ENCODE assay signal across 17 mouse cellular contexts in the genomic region with DNA sequence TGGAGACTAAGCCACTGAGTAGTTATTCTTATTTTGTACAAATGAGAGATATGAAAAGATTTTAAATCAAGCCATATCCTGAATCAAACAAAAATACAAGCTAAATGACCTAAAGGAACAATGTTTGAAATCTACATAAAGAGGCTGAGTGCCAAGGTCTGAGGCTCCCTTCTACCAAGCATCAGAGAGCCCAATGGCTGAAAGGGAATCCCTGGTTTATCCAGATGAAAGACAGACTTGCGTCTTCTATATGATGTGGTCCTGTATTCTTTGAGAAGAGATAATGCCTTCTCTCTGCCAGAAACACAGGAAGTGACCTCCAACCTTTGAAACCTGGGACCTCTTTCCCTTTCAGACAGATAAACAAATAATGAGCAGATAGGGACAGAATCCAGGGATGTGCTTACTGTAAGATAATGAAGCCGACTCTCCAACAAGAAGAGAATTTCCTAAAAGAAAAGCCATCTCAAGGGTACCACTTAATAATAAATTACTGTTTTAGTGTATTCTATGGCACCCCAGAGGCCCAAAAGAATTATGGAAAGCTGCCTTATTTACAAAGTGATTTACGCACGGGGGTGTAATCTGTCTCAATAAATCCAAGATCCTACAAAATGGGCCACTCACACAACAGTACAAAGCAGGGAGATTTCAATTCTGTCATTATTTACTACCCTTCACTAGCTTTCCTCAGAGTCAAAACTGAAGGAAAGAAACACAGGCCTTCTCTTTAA.
DNase-seq lines count a peak whose midpoint lies in the region; ATAC-seq and TF ChIP-seq lines count a peak whose summit lies in the region.
"Had no signal": no experiment of that assay in that cellular context is flagged by ENCODE, and none has a peak within 500 bp of the region (broad histone marks: within the 10 kb centered on the region; RNA-seq: fewer than 3 reads in every experiment).

No protein-coding gene starts in this region.

- no peak overlapping the region for H3K4me2 ChIP-seq in hindbrain, embryonic 12.5 days (replicated peaks)
- no peak overlapping the region for H3K4me2 ChIP-seq in hindbrain, embryonic 11.5 days (replicated peaks; ENCODE audit: low read depth, low read length)
- no peak overlapping the region for H3K4me2 ChIP-seq in midbrain, embryonic 13.5 days (replicated peaks)
- no peak overlapping the region for H3K4me2 ChIP-seq in midbrain, postnatal 0 days (ENCODE audit: low read depth, low read length, poor library complexity, severe bottlenecking)
- peak overlapping the region; percentile 19; the same call in 1 of the 2 replicates for H3K4me2 ChIP-seq in neural tube, embryonic 12.5 days (replicated peaks)
- H3K4me2 ChIP-seq: embryonic facial prominence, embryonic 15.5 days; heart, embryonic 11.5 days; liver, embryonic 13.5 days; stomach, embryonic 15.5 days had no signal

- no peak overlapping the region for H3K9ac ChIP-seq in hindbrain, embryonic 12.5 days
- no peak overlapping the region for H3K9ac ChIP-seq in hindbrain, embryonic 11.5 days (ENCODE audit: low read depth, low read length)
- no peak overlapping the region for H3K9ac ChIP-seq in midbrain, embryonic 13.5 days (replicated peaks)
- H3K9ac ChIP-seq in midbrain, postnatal 0 days (replicated peaks; ENCODE audit: low read length, poor library complexity, severe bottlenecking) = no peak overlapping the region
- no peak overlapping the region for H3K9ac ChIP-seq in neural tube, embryonic 12.5 days
- H3K9ac ChIP-seq: embryonic facial prominence, embryonic 15.5 days; liver, embryonic 13.5 days; stomach, embryonic 15.5 days had no signal

- no peak overlapping the region for H3K27ac ChIP-seq in hindbrain, embryonic 12.5 days
- H3K27ac ChIP-seq in hindbrain, embryonic 11.5 days (ENCODE audit: low read depth, low read length) = no peak overlapping the region
- 0 out of 2 replicates have a peak overlapping the region, but pooled peaks have one; percentile 9 for H3K27ac ChIP-seq in midbrain, embryonic 13.5 days
- H3K27ac ChIP-seq in midbrain, postnatal 0 days (ENCODE audit: low read depth, low read length) = no peak overlapping the region
- H3K27ac ChIP-seq in neural tube, embryonic 12.5 days = no peak overlapping the region
- H3K27ac ChIP-seq: embryonic facial prominence, embryonic 15.5 days; left cerebral cortex, adult 2 months; liver, embryonic 13.5 days; stomach, embryonic 15.5 days had no signal

- H3K36me3 ChIP-seq in hindbrain, embryonic 12.5 days = no peaks in the 10 kb centered on the region
- no peaks in the 10 kb centered on the region for H3K36me3 ChIP-seq in hindbrain, embryonic 11.5 days (ENCODE audit: control insufficient read depth, insufficient read depth, low read length)
- no peaks in the 10 kb centered on the region for H3K36me3 ChIP-seq in midbrain, embryonic 13.5 days
- no peaks in the 10 kb centered on the region for H3K36me3 ChIP-seq in midbrain, postnatal 0 days (ENCODE audit: insufficient read depth, low read length)
- H3K36me3 ChIP-seq in neural tube, embryonic 12.5 days = no peaks in the 10 kb centered on the region
- H3K36me3 ChIP-seq: embryonic facial prominence, embryonic 15.5 days; forebrain, embryonic 10.5 days; liver, embryonic 13.5 days; stomach, embryonic 15.5 days had no signal

- ATAC-seq in hindbrain, embryonic 12.5 days (ENCODE audit: low FRiP score) = peak; percentile 26
- no peak for ATAC-seq in hindbrain, embryonic 11.5 days (ENCODE audit: low FRiP score)
- no peak for ATAC-seq in midbrain, embryonic 13.5 days
- ATAC-seq in midbrain, postnatal 0 days (ENCODE audit: low FRiP score) = no peak
- peak; percentile 87 for ATAC-seq in neural tube, embryonic 12.5 days (ENCODE audit: low FRiP score, low read depth)

- H3K4me1 ChIP-seq in hindbrain, embryonic 12.5 days = peaks cover 3% of the 10 kb centered on the region; the same call in 1 of the 2 replicates
- H3K4me1 ChIP-seq in hindbrain, embryonic 11.5 days (replicated peaks; ENCODE audit: control insufficient read depth, insufficient read depth, low read length) = no peaks in the 10 kb centered on the region
- H3K4me1 ChIP-seq in midbrain, embryonic 13.5 days (replicated peaks) = peaks cover 14% of the 10 kb centered on the region
- no peaks in the 10 kb centered on the region for H3K4me1 ChIP-seq in midbrain, postnatal 0 days (ENCODE audit: insufficient read depth, low read length)
- peaks cover 7% of the 10 kb centered on the region; the same call in 1 of the 2 replicates for H3K4me1 ChIP-seq in neural tube, embryonic 12.5 days
- H3K4me1 ChIP-seq: embryonic facial prominence, embryonic 15.5 days; liver, embryonic 13.5 days; stomach, embryonic 15.5 days had no signal

- intact Hi-C loops in left cerebral cortex, postnatal 36 days (cut with DNase I) = no loop called here
- intact Hi-C loops in heart, postnatal 14 days (cut with DNase I) = no loop called here

- 68% methylated on average over 4 of the region's 4 CpGs for WGBS in hindbrain, embryonic 12.5 days
- 77% methylated on average over 4 of the region's 4 CpGs for WGBS in hindbrain, embryonic 11.5 days
- WGBS in midbrain, embryonic 13.5 days = 48% methylated on average over 4 of the region's 4 CpGs
- 40% methylated on average over 4 of the region's 4 CpGs for WGBS in midbrain, postnatal 0 days
- 38% methylated on average over 4 of the region's 4 CpGs for WGBS in neural tube, embryonic 12.5 days

- no peaks in the 10 kb centered on the region for H3K27me3 ChIP-seq in hindbrain, embryonic 12.5 days
- no peaks in the 10 kb centered on the region for H3K27me3 ChIP-seq in hindbrain, embryonic 11.5 days (ENCODE audit: control insufficient read depth, insufficient read depth, low read length)
- no peaks in the 10 kb centered on the region for H3K27me3 ChIP-seq in midbrain, embryonic 13.5 days
- no peaks in the 10 kb centered on the region for H3K27me3 ChIP-seq in midbrain, postnatal 0 days (ENCODE audit: insufficient read depth, low read length)
- no peaks in the 10 kb centered on the region for H3K27me3 ChIP-seq in neural tube, embryonic 12.5 days (replicated peaks)
- H3K27me3 ChIP-seq: embryonic facial prominence, embryonic 15.5 days; liver, embryonic 13.5 days; stomach, embryonic 15.5 days had no signal

- H3K4me3 ChIP-seq in hindbrain, embryonic 12.5 days = no peak overlapping the region
- H3K4me3 ChIP-seq in hindbrain, embryonic 11.5 days (ENCODE audit: low read depth, low read length) = no peak overlapping the region
- H3K4me3 ChIP-seq in midbrain, embryonic 13.5 days (replicated peaks) = no peak overlapping the region
- H3K4me3 ChIP-seq in midbrain, postnatal 0 days (ENCODE audit: low read depth, low read length) = no peak overlapping the region
- no peak overlapping the region for H3K4me3 ChIP-seq in neural tube, embryonic 12.5 days
- H3K4me3 ChIP-seq: embryonic facial prominence, embryonic 15.5 days; forebrain, embryonic 10.5 days; left cerebral cortex, adult 2 months; liver, embryonic 13.5 days; stomach, embryonic 15.5 days had no signal

- TF ChIP-seq CTCF in midbrain, postnatal 0 days (IDR thresholded peaks at IDR 0.05) = no peak

- DNase-seq in hindbrain, embryonic 11.5 days (ENCODE audit: low spot score) = no peak
- DNase-seq in midbrain, postnatal 0 days (ENCODE audit: low spot score) = no peak
- no peak for DNase-seq in right cerebral cortex, postnatal 4 days
- no peak for DNase-seq in left cerebral cortex, postnatal 36 days (ENCODE audit: low spot score in 2 of 2)
- DNase-seq in heart, postnatal 14 days = no peak
- DNase-seq: adrenal gland, adult 2 months; gastrocnemius, postnatal 36 days; kidney, adult 2 months; liver, embryonic 13.5 days had no signal

- H3K9me3 ChIP-seq in hindbrain, embryonic 12.5 days (replicated peaks) = no peaks in the 10 kb centered on the region
- no peaks in the 10 kb centered on the region for H3K9me3 ChIP-seq in hindbrain, embryonic 11.5 days (ENCODE audit: control insufficient read depth, low read length)
- H3K9me3 ChIP-seq in midbrain, embryonic 13.5 days = no peaks in the 10 kb centered on the region
- no peaks in the 10 kb centered on the region for H3K9me3 ChIP-seq in midbrain, postnatal 0 days (ENCODE audit: low read length)
- H3K9me3 ChIP-seq in neural tube, embryonic 12.5 days = no peaks in the 10 kb centered on the region
- H3K9me3 ChIP-seq: embryonic facial prominence, embryonic 15.5 days; forebrain, embryonic 10.5 days; liver, embryonic 13.5 days; stomach, embryonic 15.5 days had no signal

Comparison
In these comparisons a context has a peak if more than half of its experiments do, and no peak if none do; other contexts are left out.
1. ATAC-seq: peak in hindbrain, embryonic 12.5 days (single experiment) and neural tube, embryonic 12.5 days (single experiment); none in hindbrain, embryonic 11.5 days (single experiment), midbrain, embryonic 13.5 days (single experiment) and midbrain, postnatal 0 days (single experiment).